Mouse (Mus musculus) spleen, postnatal 36 days (tissue): Measurements from ENCODE around the gene Kcnk10.

Experiments used
- DNase-seq, 2 experiments: peaks; one replicate each; pipeline ENCODE4 v3.0.0; 2022; ENCODE audit warnings: low spot score in 2 of 2, mixed read lengths in 1 of 2

Gene Kcnk10

DNA sequence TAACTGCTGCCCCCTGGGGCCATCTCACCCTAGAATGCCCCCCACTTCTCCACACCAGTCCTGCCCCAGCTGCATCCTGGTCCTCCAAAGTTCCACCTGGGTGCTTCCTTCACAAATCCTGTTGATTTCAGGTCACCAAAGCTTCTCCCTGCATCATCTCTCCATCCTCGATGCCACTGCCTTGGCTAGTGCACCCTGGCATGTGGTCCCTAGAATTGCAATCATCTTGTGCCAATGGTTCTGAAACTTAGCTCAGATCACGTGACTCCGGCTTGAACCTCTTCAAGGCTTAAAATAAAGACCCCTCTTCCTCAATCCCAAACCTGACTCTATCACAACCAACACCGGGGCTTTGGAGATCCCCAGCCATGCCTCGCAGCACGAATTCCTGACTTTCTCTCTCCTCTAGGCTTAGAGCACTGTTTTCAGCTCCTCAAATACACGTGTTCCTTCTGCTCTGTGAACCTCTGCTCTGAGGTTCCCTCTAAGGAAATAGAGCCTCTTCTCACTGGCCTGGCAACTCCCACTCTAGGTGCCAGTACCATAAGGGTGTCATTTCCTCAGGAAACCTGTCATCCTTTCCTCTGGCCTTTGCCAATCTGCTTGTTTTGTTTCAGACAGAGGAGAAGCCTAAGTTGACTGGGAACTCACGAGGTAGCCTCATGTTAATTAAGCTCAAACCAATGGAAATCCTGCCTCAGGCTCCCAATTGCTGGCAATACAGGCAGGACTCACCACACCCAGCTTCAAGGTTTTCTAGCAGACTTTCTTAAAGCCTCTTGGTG is 6.0 kb downstream of the Kcnk10 start:
- no peak for DNase-seq

DNA sequence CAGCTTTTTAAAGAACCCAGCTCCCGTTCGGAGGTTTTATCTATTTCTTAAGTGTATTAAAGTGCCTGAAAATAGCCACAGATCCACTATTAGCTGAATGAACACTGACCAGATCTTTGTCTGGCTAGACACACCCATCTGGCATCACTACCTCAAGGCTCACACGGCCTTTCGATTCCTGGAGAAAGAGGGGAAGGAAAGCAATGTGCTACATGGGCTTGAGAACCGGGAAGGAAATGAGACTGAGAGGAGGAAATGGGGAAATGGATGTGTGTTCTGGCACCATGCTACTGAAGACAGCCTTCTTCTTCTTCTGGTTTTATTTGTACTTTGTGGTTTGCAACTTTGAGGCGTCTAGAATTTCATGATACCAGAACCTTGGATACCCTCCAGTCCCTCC is 8.7 kb downstream of the Kcnk10 start:
- no peak for DNase-seq

DNA sequence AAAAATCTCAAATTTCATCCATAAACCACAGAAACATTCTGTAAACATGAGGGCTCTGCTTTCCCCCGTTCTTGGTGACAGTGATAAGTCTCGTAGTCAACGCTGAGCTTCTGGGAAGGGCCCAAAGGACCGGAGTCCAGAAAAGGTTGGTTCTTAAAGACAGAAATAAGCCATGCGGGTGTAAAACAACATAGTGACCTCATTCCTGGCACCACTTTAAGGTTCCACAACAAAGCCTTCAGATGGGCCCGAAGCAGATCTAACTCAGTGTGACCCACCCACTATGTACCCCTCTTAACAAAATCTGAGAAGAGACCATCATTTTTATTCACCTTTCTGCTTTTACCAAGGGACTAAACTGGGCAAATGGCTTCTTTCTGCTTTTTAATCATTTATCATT is 10.2 kb downstream of the Kcnk10 start:
- no peak for DNase-seq

DNA sequence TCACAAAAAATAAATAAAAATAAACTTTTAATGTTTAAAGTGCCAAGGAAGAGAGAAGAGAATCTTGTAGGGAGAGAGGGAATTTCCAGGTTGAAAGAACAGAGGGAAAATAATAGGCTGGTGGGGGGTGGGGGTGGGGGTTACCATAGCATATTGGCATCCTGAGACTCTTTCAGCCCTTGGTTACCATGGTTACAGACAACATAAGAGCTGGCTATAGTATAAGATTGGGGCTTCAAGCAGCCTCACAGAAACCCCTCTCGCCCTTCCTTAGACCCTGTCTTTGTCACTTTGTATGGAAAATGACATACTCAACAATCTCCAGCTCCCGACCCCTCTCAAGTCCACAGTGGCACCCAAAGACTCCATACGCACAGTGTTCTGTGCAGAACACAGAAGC is 13.7 kb downstream of the Kcnk10 start:
- no peak for DNase-seq

DNA sequence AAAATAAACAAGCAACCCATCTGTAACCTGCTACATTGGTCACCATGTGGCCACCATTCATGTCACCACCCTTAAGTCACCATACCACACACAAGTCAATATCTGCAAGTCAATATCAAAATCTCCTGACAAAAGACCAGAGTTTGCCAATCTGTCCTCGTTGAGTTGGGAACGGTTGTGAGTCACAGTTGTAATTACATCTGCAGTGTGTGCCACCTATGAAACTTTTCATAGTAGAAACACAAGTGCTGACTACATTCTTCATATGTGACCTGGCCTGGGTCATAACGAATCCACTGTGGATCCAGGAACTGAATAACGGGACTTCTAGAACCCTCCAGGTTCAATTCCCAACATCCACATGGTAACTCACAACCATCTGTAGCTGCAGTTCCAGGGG is 14.8 kb downstream of the Kcnk10 start:
- DNase-seq: no peak

DNA sequence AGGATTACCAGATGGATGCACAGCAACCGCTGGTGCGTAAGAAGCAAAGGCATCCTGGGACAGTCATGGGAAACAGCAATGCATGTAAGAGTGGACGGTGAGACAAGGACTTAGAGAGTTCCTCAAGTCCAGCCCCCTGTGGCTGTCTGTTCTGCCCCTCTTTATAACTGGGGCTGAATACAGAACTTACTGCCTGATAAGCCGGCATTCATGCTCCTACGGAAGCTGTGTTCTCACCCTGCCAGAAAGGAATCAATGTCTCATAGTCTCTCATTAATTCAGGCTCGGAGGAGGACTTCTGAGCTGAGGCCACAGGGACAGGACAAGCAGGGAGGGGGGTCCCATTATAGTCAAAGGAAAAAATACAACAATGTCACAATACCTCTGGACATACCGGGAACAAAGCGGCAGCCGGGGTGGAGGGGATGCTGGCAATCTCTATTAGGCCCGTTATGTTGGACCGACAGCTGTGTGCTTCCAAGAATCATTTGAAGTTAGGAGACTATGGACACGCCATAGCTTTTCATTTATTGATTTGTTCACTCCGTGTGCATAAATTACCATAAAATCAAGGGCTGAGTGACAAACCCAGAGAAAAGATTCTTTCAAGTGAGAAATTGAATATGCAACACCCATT is 15.7 kb downstream of the Kcnk10 start:
- DNase-seq: no peak

DNA sequence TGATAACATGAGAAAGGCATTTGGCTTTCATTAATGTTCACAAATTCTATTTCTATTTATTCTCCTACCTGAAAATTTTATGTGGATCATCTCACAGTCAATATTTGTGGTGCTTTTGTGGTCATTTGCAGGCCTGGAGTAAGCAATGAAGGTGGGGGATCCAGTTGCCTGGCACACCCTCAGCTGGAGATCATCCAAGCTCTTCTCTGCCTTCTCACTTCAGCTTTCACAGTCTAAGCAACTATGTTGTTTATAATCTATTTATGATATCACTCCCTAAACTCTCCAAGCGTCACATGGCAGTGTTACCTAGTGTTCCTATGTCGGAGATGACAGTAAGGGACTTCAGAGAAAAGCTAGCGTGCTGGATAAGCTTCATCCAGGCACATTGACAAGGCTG is 18.1 kb downstream of the Kcnk10 start:
- DNase-seq: no peak

DNA sequence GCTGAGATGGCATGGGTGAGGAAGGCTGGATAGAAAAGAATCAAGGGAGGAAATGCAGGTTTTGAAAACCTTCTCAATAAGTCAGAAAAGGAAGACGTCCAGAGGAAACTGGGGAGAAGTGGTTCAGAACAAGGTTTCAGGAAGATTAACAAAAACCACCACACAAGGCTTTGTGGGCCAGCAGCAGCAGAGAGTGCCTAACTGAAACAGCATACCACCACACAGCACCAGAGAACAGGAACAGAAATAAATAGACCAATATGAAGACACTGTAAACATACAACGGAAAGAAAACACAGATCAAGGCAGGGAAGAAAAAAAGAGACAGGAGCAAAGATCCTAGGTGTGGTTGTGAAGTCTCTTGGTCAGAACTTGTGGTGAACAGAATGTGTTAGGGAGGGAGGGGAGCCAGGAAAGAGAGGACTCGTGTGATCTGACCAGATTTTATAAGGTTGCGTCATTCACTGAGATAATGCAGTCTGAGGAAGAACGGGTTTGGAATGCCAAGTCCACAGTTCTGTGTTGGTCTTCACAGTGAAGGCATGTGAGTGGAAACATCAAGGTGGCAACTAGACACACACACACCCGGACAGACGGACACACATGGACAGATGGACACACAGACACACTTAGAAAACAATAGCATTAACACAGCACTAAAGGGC is 21.0 kb downstream of the Kcnk10 start:
- no peak for DNase-seq

DNA sequence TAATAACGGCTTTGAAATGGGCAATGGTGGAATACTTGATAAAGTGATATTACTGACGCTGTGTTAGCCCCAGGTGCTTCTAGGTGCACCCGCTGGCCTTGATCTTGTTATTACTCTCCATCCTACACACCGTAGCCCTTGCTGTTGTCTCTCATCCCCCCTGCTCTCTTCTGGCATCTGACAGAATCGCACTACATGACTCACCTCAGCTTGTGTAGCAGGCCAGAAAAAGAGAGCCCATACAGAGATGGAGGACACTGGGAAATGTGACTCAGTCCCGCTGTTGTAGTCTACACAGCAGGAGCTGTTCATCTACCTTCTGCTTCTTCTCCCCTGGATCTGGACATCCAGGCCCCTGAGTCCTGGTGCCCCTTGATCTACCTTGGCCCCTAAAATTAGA is 28.1 kb downstream of the Kcnk10 start:
- DNase-seq: no peak

DNA sequence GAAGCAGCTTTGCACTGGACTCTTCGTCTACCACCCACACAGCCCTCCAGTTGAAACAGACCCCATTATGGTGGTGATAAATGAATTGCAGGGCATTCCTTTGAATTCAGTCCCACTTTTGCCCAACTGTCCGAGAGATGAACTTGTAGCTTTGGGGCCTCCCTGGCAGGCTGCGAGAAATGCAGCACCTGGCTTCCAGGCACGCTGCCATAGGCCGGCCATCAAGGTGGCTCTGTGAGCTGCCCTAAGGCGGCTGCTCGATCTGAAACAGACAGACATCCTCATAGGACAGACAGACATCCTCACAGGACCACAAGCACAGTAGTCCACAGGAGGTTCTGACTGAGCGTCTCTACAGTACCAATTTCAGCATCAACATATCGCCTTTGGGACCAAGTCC is 30.0 kb downstream of the Kcnk10 start:
- no peak for DNase-seq

DNA sequence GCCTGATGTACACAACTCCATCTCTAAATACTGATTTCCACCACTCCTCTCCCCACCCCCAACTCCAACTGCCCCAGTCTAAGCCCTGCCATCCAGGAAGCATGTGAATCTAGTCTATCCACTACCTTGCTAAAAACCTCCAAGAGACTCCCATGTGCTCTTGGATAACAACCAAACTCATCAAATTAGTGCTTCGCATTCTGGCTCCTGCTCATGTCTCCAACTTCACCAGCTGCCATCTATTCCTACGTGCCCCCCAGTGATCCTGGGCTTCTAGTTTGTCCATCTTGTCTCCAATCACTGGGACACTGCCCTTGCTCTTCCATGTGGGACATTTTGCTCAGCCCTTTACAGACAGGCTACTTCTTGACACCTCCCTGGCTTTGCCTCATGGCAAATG is 32.2 kb downstream of the Kcnk10 start:
- no peak for DNase-seq

DNA sequence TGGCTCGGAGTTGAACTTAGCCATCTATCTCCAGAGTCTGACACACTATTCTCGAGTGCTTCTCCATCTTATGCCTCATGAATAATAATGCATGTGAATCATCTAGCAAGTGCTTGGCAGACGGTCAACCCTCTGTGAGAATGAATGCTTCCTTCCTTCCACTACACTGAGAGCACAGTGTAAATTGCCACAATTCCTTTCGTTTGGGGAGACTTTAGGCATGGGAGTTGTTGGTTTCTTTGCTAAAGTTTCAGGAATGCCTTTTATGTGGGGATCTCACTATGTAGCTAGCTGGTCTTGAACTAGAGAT is 32.9 kb downstream of the Kcnk10 start:
- no peak for DNase-seq

DNA sequence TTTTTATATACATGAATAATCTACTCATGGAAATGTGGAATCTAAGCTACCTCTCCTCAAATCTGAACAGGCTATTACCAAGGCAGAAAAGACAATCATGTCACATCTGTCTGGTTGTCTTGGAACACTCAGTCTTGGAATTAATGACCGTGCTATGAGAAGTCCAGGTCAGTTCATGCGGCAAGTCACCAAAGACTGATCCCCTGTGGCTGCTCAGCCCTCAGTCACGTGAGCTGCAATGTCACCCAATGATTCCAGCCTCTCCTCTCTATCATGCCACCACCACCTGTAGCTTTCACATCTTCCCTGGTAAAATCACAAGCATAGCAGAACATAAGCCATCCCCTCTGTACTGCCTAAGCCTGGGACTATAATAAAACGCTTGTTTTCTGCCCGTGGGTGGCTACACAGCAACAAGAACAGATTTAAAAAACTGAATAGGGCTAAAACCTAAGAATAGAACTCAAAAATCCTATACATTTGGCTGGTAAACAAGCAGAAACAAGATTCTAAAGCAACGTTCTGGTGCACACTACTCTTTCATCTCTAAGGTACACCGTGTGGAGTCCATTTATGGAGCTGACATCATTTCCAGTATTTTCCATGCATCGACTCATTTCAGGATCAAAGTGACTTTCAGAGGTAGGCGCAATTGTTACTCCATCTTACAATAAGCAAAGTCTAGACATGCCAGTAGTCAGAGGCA is 33.4 kb downstream of the Kcnk10 start:
- no peak for DNase-seq

DNA sequence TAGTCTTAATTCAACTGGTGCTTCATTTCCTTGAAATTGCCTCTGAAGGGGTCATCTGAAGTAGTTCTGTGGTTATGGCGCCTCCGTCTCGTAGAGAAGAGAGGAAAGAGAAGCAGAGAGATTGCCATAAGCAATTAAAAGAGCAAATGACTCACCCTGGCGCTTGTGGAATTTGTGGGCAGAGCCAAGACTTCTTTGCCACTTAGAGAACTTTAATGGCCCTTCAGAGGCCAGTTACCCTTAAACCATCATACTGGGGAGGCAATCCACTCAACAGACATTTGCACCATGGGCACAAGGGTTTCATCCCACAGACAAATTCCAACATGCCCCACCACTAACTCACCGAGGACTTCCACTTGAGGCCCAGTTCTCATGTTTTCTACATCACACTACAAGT is 41.4 kb downstream of the Kcnk10 start:
- no peak for DNase-seq

DNA sequence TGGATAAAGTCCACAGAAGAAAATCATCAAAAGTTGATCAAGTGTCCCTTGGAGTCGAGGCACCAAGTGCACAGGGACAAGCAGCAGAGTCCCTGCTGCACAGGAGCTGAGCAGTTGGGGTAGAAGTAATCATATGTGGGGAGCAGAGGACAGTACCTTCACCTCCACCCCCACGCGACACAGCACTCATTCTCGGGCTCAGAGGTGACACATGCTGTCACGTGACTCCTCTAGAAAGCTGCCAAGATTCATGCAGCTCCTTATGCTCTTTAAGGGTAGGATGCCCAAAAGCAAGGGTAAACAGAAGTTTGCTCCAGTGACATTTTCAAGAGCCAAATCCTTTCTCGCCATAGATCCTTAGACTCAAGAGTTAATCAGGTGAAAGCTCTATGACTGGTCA is 42.1 kb downstream of the Kcnk10 start:
- DNase-seq: no peak

DNA sequence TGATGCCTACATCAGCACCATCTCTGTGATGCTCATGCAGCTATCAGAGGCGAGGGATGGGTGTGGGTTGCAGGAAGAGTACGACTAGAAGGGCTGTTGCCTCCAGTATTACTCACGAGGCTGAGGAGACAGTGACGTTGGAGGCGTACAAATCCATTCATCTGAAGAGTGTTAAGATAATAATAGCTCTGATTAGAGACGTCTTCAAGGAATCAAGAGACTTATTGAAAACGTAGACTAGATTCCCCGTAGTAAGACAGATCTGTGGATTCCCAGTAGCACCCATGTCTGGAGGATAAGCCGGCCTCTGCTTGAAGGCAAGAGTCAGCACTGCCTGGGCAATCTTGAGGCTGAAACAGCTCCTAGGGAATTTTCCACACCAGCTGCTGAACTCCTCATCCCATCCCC is 42.6 kb downstream of the Kcnk10 start:
- no peak for DNase-seq

DNA sequence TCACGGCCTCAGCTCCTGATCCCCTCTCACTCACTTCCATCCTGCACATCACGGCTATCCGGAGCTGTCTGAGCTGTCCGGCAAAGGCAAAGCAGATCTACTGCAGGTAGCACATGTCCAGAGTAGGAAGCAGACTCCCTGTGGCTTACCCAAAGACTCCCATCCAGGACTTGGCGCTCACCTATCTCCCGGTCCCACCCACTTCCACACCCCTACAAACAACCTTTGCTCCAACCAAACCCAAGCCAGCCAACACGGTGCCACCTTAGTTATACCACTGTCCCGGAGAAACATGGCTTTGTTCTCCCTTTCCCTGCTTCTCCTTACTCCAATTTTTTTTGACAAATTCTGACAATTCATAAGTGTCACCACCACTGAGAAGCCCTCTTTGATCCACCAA is 49.5 kb downstream of the Kcnk10 start:
- no peak for DNase-seq

DNA sequence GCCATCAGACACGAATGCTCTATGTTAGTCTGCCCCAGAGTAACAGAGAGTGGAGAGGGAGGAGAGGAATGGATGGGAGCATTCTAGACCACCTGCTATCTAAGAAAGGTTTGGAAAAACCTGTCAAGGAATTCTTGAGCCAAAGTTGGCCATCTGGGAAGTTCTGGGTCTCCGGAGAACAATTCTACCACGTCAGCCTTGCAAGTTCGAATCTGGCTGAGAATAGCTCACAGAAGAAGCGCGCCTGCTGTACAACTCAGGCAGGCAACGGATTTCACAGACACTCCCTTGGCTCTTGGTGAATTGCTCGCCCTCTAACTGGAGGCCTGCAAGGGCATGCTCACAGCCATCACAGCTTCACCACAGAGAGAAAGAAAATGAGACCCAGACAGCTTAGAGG is 52.7 kb downstream of the Kcnk10 start:
- DNase-seq: no peak

DNA sequence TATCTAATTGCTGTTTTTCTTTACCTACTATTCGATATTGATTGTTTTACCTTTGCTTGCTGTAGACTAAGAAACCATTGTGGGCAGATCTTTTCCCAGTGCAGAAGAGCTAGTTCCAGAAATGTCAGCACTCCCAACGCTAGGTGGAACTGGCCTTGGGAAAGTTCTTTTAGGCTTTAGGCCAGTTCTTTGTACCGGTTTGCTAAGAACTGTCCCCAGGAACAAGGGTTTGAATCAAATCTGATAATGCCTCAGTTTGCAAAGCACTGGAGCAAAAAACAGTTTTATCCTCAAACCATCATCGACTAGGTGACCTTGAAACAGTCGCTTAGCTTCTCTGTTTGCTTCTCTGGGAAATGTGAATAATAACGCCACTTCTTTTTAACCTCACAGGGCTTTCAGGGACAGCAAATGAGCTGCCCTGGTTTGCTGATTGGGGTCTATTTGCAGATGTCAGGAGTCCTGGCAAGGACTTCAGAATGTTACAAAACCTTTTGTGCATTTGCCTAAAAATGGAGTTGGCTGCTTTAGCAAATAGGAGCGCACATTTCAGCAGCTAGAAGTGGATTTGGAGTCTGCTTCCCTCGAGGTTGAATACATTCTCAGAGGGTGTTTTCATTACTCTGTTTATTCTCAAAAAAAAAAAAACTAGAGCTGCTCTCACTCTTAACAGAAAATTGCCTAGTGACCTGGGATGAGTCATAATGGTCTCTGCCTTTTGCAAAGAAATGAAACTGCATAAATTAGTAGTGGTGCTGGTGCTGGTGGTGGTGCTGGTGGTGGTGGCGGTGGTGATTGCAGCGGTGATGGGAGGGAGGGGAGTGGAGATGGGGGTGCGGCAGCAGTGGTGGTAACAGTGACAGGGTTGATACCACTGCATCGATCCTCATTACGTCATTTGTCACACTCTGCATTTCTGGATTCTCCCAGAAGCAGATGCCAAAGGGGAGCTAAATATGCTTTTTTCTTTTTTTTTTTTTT is 53.5 kb downstream of the Kcnk10 start:
- no peak for DNase-seq

DNA sequence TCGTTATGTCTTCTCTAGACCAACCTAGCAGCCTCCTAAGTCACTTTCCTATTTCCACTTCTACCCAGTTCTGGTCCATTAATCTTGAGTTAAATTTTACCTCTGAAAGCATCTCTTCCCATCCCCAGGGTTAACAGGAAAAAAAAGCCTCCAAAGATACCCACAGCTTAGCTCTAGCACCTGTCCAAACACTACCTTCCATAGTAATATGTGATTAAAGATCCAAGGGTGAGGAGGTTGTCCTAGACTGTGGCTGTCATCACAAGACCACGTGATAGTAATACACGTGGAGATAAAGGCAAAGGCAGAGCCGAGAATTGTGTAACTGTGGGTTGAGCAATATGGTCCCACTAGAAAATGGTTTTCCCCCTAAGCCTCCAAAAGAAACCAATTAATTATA is 56.8 kb downstream of the Kcnk10 start:
- no peak for DNase-seq

DNA sequence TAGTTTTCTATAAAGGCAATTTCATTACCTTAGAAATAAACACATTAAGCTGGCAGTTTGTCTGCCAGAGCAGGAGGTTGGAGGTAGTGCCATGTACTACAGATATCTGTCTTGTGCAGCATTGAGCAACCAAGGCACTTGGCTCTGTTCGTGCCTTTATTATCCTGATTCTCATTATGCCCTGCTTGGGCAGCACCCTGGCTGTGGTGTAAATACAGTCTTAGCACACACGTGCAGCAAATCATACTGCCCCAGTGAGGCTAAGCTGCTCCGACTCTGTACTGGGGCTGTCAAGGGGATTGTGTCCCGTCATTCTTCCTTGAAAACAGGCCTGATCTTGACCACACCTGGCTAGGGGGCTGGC is 57.6 kb downstream of the Kcnk10 start:
- no peak for DNase-seq
